Mouse (Mus musculus) G1E (cell line): ENCODE data around the gene Adh1. TPM values are rescaled to one million over a fixed set of nuclear protein-coding genes. Genes with fewer than 3 reads are reported as not detected.

Source experiments
- ATAC-seq: 2 replicates; pipeline ENCODE4 v1.8.0; 2016; ENCODE audit warnings: mild to moderate bottlenecking; ENCODE audit not compliant: insufficient number of reproducible peaks, poor library complexity, low FRiP score, severe bottlenecking; ENCODE audit errors: extremely low read depth
- DNase-seq: peaks from one replicate; pipeline ENCODE4 v3.0.0; 2012; ENCODE audit warnings: low spot score
- H3K27me3 ChIP-seq: 2 replicates; pipeline ENCODE4 v1.6.1; 2012; ENCODE audit warnings: mild to moderate bottlenecking, low read length, inconsistent platforms; ENCODE audit not compliant: insufficient read depth
- H3K36me3 ChIP-seq: replicated peaks from 2 replicates; pipeline ENCODE3; 2012; ENCODE audit warnings: mild to moderate bottlenecking, inconsistent platforms
- H3K4me1 ChIP-seq: 2 replicates; pipeline ENCODE4 v1.6.1; 2012; ENCODE audit warnings: low read depth, low read length, inconsistent platforms, mixed read lengths; ENCODE audit not compliant: insufficient read depth
- H3K4me3 ChIP-seq: 2 replicates; pipeline ENCODE4 v1.5.1; 2012; ENCODE audit warnings: low read depth, mild to moderate bottlenecking, inconsistent platforms, low read length, moderate library complexity, mixed read lengths
- H3K9me3 ChIP-seq: replicated peaks from 2 replicates; pipeline ENCODE4 v1.6.1; 2012; ENCODE audit warnings: inconsistent platforms
- CTCF ChIP-seq: IDR thresholded peaks from 2 replicates; pipeline ENCODE4 v1.5.1; 2012; ENCODE audit warnings: low read depth, low read length, inconsistent platforms, mixed read lengths
- GATA1 ChIP-seq: IDR thresholded peaks from 2 replicates; pipeline ENCODE4 v1.6.1; 2012; ENCODE audit warnings: borderline replicate concordance, low read length, inconsistent platforms, mixed read lengths
- GATA2 ChIP-seq: IDR thresholded peaks from 2 replicates; pipeline ENCODE4 v1.6.1; 2012; ENCODE audit warnings: low read depth, low read length, inconsistent platforms, borderline replicate concordance
- POLR2AphosphoS5 ChIP-seq: IDR thresholded peaks from 2 replicates; pipeline ENCODE4 v1.6.1; 2012; ENCODE audit warnings: low read depth, low read length, inconsistent platforms; ENCODE audit not compliant: insufficient replicate concordance
- TAL1 ChIP-seq: conservative IDR thresholded peaks from 2 replicates; pipeline ENCODE4 v1.6.1; 2012; ENCODE audit warnings: low read depth, low read length, inconsistent platforms, mixed read lengths
- polyA plus RNA-seq: library from polyadenylated mRNA; stranded (reverse); fragments of >175 nt; gene quantifications from 2 replicates; pipeline ENCODE4 v1.2.3, GENCODE M21; 2012
- total RNA-seq, 2 experiments: library from RNA; stranded (forward) in 1 of 2; stranded (reverse) in 1 of 2; fragments of 200-1000 nt in 1 of 2; fragments of >200 nt in 1 of 2; fragmentation: Nextera tagmentation in 1 of 2; gene quantifications; 2 replicates each; pipeline ENCODE4 v1.2.3; 2014 to 2017

Adh1 gene
- total and polyA plus RNA-seq, 3 experiments = 0.33 TPM; not detected in 2

- Histone ChIP-seq H3K9me3 (no peaks in the 10 kb centered on the region), H3K27me3 (no peaks in the 10 kb centered on the region), H3K4me1 (no peaks in the 10 kb centered on the region), H3K36me3 (no peaks in the 10 kb centered on the region), H3K4me3 (no peak within 1 kb of the TSS)
- DNase-seq (no peak), ATAC-seq (no peak)
- TF ChIP-seq POLR2AphosphoS5 (no peak), GATA2 (no peak), GATA1 (no peak), TAL1 (no peak), CTCF (no peak)
Observed at GRCm38 (mm10) chr3:138312965-138313364, 52.2 kb downstream of the Adh1 start, which contains the start of gene Adh6a. Adh6a (plus strand) TSS chr3:138313286.

DNA sequence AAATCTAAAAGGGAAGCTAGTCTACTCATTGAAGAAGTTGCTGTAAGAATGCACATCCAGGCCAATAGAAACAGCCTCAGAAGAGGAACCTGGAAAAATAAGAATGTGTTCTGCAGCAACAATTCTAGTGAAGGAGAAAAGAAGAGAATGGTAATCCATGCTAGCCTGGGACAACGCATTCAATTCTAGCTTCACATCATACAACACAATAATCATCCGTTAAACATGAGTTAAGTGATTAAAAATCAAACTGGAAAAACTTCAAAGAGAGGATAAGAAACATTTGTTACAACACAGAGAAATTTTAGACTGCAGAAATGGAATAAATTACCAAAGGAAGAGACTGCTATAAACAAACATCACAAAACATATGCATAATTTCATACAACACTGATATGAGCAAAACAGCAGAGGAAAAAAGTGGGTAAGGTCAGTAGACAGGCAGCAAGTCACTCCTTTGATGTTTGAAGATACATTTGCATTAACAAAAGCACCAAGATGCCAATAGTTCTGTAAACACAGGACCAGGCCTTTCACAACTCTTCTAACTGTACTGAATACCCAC lies 56.2 kb downstream of the Adh1 start:
- Histone ChIP-seq H3K4me1 (no peaks in the 10 kb centered on the region), H3K36me3 (no peaks in the 10 kb centered on the region), H3K27me3 (no peaks in the 10 kb centered on the region), H3K9me3 (no peaks in the 10 kb centered on the region), H3K4me3 (no peak overlapping the region)
- TF ChIP-seq POLR2AphosphoS5 (no peak), GATA1 (no peak), TAL1 (no peak), GATA2 (no peak), CTCF (no peak)
- no peak for ATAC-seq
- no peak for DNase-seq

- ATAC-seq = no peak
- no peak for DNase-seq
- TF ChIP-seq CTCF = no peak
- Histone ChIP-seq H3K4me3 (no peak overlapping the region), H3K4me1 (no peaks in the 10 kb centered on the region), H3K27me3 (0 out of 2 replicates have a peak, but pooled peaks cover 2% of the 10 kb centered on the region), H3K9me3 (no peaks in the 10 kb centered on the region), H3K36me3 (no peaks in the 10 kb centered on the region)
Observed at GRCm38 (mm10) chr3:138325001-138325400, 64.2 kb downstream of the Adh1 start.

DNA sequence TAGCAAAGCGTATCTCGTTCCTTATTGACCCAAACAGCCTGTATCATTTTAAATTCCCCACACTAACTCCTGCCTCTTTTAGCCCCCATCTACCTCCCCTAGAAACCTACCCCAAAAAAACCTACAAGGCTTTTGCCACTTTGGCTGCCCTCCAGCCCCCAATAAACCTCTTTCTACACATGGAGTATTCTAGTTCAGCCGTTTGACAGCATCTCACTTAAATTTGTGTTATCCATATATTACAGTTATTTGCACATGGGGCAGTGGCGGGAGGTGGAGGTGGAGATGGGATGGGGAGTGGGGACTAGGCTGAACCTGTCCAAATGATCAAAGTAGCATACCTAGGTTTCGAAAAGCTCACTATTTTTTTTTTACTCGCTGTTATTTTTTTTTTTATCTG lies 64.7 kb downstream of the Adh1 start:
- no peak for DNase-seq
- no peaks in the 10 kb centered on the region for H3K36me3 ChIP-seq
- no peak overlapping the region for H3K4me3 ChIP-seq
- H3K4me1 ChIP-seq = no peaks in the 10 kb centered on the region
- no peak for ATAC-seq
- H3K9me3 ChIP-seq = no peaks in the 10 kb centered on the region
- 0 out of 2 replicates have a peak, but pooled peaks cover 2% of the 10 kb centered on the region for H3K27me3 ChIP-seq
- TF ChIP-seq TAL1 = no peak
- TF ChIP-seq GATA2 = no peak
- no peak for TF ChIP-seq POLR2AphosphoS5
- TF ChIP-seq GATA1 = no peak
- no peak for TF ChIP-seq CTCF

GRCm38 (mm10) chr3:138333910-138334309 lies 73.1 kb downstream of the Adh1 start:
- Histone ChIP-seq H3K4me3 (no peak overlapping the region), H3K4me1 (no peaks in the 10 kb centered on the region), H3K9me3 (no peaks in the 10 kb centered on the region), H3K27me3 (no peaks in the 10 kb centered on the region; the same call in 1 of the 2 replicates), H3K36me3 (no peaks in the 10 kb centered on the region)
- DNase-seq = no peak
- no peak for ATAC-seq
- TF ChIP-seq GATA1 (no peak), TAL1 (no peak), GATA2 (no peak), CTCF (no peak), POLR2AphosphoS5 (no peak)

GRCm38 (mm10) chr3:138334320-138334719 lies 73.5 kb downstream of the Adh1 start:
- TF ChIP-seq CTCF (no peak), GATA2 (no peak), POLR2AphosphoS5 (no peak), GATA1 (no peak), TAL1 (no peak)
- no peaks in the 10 kb centered on the region for H3K4me1 ChIP-seq
- ATAC-seq = no peak
- H3K36me3 ChIP-seq = no peaks in the 10 kb centered on the region
- H3K9me3 ChIP-seq = no peaks in the 10 kb centered on the region
- no peaks in the 10 kb centered on the region; the same call in 1 of the 2 replicates for H3K27me3 ChIP-seq
- DNase-seq = no peak
- H3K4me3 ChIP-seq = no peak overlapping the region

DNA sequence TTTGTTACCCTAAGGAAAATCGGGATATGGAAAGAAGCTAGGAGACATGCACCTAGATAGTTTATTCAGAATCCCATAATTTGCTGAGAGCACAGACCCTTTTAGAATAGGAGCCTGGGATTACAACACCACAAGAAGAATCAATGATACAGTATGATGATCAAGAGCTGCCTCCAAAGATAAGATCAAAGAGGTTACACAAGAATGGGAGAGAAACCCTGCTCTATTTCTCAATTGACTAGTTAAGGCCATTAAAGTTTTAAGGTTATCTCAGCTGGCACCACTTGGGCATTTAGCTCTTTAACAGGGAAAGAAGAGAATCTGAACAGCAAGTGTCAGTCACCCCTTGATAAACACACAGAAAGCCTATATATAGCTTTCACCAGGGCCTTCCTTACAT lies 74.8 kb downstream of the Adh1 start:
- no peak overlapping the region for H3K4me3 ChIP-seq
- H3K27me3 ChIP-seq = no peaks in the 10 kb centered on the region; the same call in 1 of the 2 replicates
- H3K4me1 ChIP-seq = no peaks in the 10 kb centered on the region
- ATAC-seq (no peak), DNase-seq (no peak)
- H3K36me3 ChIP-seq = no peaks in the 10 kb centered on the region
- H3K9me3 ChIP-seq = no peaks in the 10 kb centered on the region
- no peak for TF ChIP-seq TAL1
- TF ChIP-seq GATA2 = no peak
- TF ChIP-seq POLR2AphosphoS5 = no peak
- no peak for TF ChIP-seq CTCF
- no peak for TF ChIP-seq GATA1
